Comparison of ENCODE assay signal across 23 mouse cellular contexts in genomic region chr11:73233992-73234391, GRCm38 (mm10). TPM values are rescaled to one million over a fixed set of nuclear protein-coding genes. Genes with fewer than 3 reads are reported as not detected.
"Had no signal": no experiment of that assay in that cellular context is flagged by ENCODE, and none has a peak within 500 bp of the region (broad histone marks: within the 10 kb centered on the region; RNA-seq: fewer than 3 reads in every experiment).

TSS of gene Trpv1 (plus strand) at chr11:73234292.

- H3K36me3 ChIP-seq: liver, embryonic 13.5 days; liver, embryonic 15.5 days; lung, embryonic 15.5 days; midbrain, embryonic 12.5 days; stomach, embryonic 15.5 days had no signal

- H3K9me3 ChIP-seq: liver, embryonic 13.5 days; liver, embryonic 15.5 days; lung, embryonic 15.5 days; megakaryocyte, embryonic 14.5 days; midbrain, embryonic 12.5 days; stomach, embryonic 15.5 days had no signal

- H3K4me1 ChIP-seq: liver, embryonic 13.5 days; liver, embryonic 15.5 days; midbrain, embryonic 12.5 days had no signal

- ATAC-seq: liver, postnatal 0 days; lung, postnatal 0 days; midbrain, embryonic 16.5 days had no signal

- H3K4me3 ChIP-seq: liver, embryonic 13.5 days; liver, embryonic 15.5 days; lung, embryonic 15.5 days; megakaryocyte, embryonic 14.5 days; midbrain, embryonic 12.5 days; stomach, embryonic 15.5 days had no signal

- DNase-seq: liver, embryonic 13.5 days; liver, postnatal 0 days; lung, adult 2 months; lung, postnatal 14 days; lung, postnatal 36 days; right cerebral cortex, postnatal 14 days; thymus, adult 2 months; thymus, postnatal 25 days; thymus, postnatal 4 days had no signal

- H3K9ac ChIP-seq: liver, embryonic 13.5 days; liver, embryonic 15.5 days; liver, postnatal 0 days; lung, embryonic 15.5 days; midbrain, embryonic 12.5 days; stomach, embryonic 15.5 days had no signal

- H3K27me3 ChIP-seq: liver, embryonic 13.5 days; liver, embryonic 15.5 days; lung, embryonic 15.5 days; midbrain, embryonic 12.5 days; stomach, embryonic 15.5 days had no signal

- H3K27ac ChIP-seq: liver, embryonic 13.5 days; liver, embryonic 15.5 days; lung, embryonic 15.5 days; macrophage; midbrain, embryonic 12.5 days; stomach, embryonic 15.5 days; stomach, postnatal 0 days had no signal

- H3K4me2 ChIP-seq: liver, embryonic 13.5 days; liver, embryonic 15.5 days; lung, embryonic 15.5 days; midbrain, embryonic 12.5 days; stomach, embryonic 15.5 days had no signal

RNA-seq across cellular contexts. Expression of gene Trpv1, which starts in this region (rescaled TPM):
- total RNA-seq: megakaryocyte progenitor cell, adult 5-6 weeks; monocyte, adult 5-6 weeks; neutrophil, adult 5-6 weeks had no signal
- polyA plus RNA-seq: liver, embryonic 13.5 days; lung, embryonic 15.5 days; lung, postnatal 0 days; macrophage; midbrain, embryonic 12.5 days; neural tube, embryonic 11.5 days; spleen, adult 2 months; stomach, embryonic 15.5 days had no signal
